Mouse (Mus musculus): Measurements from ENCODE around the gene Sytl1.

DNA sequence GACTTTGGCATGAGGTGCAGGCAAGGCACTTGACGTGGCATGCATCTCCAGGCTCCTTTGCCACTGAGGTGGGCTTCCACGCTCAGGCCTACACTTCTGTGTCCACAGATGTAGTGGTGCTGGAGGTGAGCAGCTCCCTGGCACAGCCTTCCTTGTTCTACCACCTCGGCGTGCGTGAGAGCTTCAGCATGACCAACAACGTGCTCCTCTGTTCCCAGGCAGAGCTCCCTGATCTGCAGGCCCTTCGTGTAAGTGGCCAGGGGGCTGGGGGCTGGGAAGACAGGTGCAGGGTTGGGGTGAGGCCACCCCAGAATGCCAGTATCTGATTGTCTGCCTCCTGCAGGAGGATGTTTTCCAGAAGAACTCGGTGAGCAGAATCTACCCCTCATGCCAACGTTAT lies 20.2 kb downstream of the Sytl1 start:
- TF ChIP-seq CTCF (IDR thresholded peaks at IDR 0.05; ENCODE audit: low read depth, low read length), result no peak
- no peak for TF ChIP-seq POLR2A (IDR thresholded peaks at IDR 0.05; ENCODE audit: borderline replicate concordance, low read depth, low read length)

All from bone marrow macrophage, adult 2 months (primary cell).